Mouse (Mus musculus): ENCODE measurements at regions not wholly inside any gene's neighbourhood (a gene's known extent, or its start where the extent isn't known, plus 50 kb on each side); places are given as distances from the start of the nearest gene placed in this dataset.

- DNase-seq (ENCODE audit: low read depth, low spot score): no peak
Observed at GRCm38 (mm10) chr13:107880551-107880950, 163.7 kb upstream of the Smim15 start.

- DNase-seq (ENCODE audit: low read depth, low spot score): no peak
Observed at GRCm38 (mm10) chr13:107879535-107879934, 164.7 kb upstream of the Smim15 start.

- no peak for DNase-seq (ENCODE audit: low read depth, low spot score)
Observed at GRCm38 (mm10) chr13:107878980-107879379, 165.3 kb upstream of the Smim15 start.

- no peak for DNase-seq (ENCODE audit: low read depth, low spot score)
Observed at GRCm38 (mm10) chr13:107873244-107873667, 171.0 kb upstream of the Smim15 start.

GRCm38 (mm10) chr13:107872574-107872973 is 171.7 kb upstream of the Smim15 start:
- DNase-seq (ENCODE audit: low read depth, low spot score): no peak

- DNase-seq (ENCODE audit: low read depth, low spot score): no peak
Observed at GRCm38 (mm10) chr13:107872137-107872536, 172.1 kb upstream of the Smim15 start.

- no peak for DNase-seq (ENCODE audit: low read depth, low spot score)
Observed at GRCm38 (mm10) chr13:107868906-107869305, 175.3 kb upstream of the Smim15 start.

GRCm38 (mm10) chr13:107866825-107867224 is 177.4 kb upstream of the Smim15 start:
- DNase-seq (ENCODE audit: low read depth, low spot score): no peak

- DNase-seq (ENCODE audit: low read depth, low spot score): no peak
Observed at GRCm38 (mm10) chr13:107862793-107863654, 181.2 kb upstream of the Smim15 start.

GRCm38 (mm10) chr13:107861384-107862134 is 182.7 kb upstream of the Smim15 start:
- DNase-seq (ENCODE audit: low read depth, low spot score): no peak

GRCm38 (mm10) chr13:107857043-107857755 is 187.0 kb upstream of the Smim15 start:
- DNase-seq (ENCODE audit: low read depth, low spot score): no peak

- no peak for DNase-seq (ENCODE audit: low read depth, low spot score)
Observed at GRCm38 (mm10) chr13:107850907-107851560, 193.2 kb upstream of the Smim15 start.

- no peak for DNase-seq (ENCODE audit: low read depth, low spot score)
Observed at GRCm38 (mm10) chr13:107848871-107849270, 195.4 kb upstream of the Smim15 start.

GRCm38 (mm10) chr13:107847179-107848012 is 196.8 kb upstream of the Smim15 start:
- DNase-seq (ENCODE audit: low read depth, low spot score): no peak

- peak; percentile 29 for DNase-seq (ENCODE audit: low read depth, low spot score)
Observed at GRCm38 (mm10) chr13:107846621-107847178, 197.5 kb upstream of the Smim15 start.

GRCm38 (mm10) chr13:107845838-107846237 is 198.4 kb upstream of the Smim15 start:
- no peak for DNase-seq (ENCODE audit: low read depth, low spot score)

GRCm38 (mm10) chr13:107844085-107844484 is 200.2 kb upstream of the Smim15 start:
- no peak for DNase-seq (ENCODE audit: low read depth, low spot score)

GRCm38 (mm10) chr13:107838126-107838715 is 206.0 kb upstream of the Smim15 start:
- no peak for DNase-seq (ENCODE audit: low read depth, low spot score)

- no peak for DNase-seq (ENCODE audit: low read depth, low spot score)
Observed at GRCm38 (mm10) chr13:107837206-107837952, 206.9 kb upstream of the Smim15 start.
